Mouse (Mus musculus): ENCODE measurements around the gene Tcte1. TPM values are rescaled to one million over a fixed set of nuclear protein-coding genes. Genes with fewer than 3 reads are reported as not detected.

Gene Tcte1
- total RNA-seq, 2 experiments from 2014 or later, result not detected

DNA sequence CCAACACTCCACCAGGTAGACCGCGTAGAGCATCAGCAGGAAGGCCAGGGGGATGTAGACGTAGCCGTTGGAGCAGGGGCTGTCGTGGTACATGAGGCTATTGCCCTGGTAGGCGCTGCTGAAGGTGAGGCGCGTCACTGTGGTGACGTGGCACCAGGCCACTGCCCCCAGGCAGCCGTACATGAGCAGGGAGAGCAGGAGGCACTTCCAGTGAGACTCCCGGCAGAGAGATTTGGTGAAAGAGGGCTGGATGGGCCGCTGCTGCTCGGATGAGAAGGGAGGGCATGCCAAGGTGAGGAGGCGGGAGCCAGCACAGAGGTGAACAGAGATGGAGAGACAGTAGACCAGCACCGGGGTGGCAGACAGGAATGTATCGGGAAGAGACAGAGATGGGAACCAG is 23.7 kb downstream of the Tcte1 start:
- DNase-seq (ENCODE audit: low spot score in 2 of 2), result no peak

GRCm38 (mm10) chr17:45547461-45548190 is 24.4 kb downstream of the Tcte1 start:
- no peak for DNase-seq (ENCODE audit: low spot score in 2 of 2)

GRCm38 (mm10) chr17:45548541-45549512 is 25.6 kb downstream of the Tcte1 start:
- no peak for DNase-seq (ENCODE audit: low spot score in 2 of 2)

DNA sequence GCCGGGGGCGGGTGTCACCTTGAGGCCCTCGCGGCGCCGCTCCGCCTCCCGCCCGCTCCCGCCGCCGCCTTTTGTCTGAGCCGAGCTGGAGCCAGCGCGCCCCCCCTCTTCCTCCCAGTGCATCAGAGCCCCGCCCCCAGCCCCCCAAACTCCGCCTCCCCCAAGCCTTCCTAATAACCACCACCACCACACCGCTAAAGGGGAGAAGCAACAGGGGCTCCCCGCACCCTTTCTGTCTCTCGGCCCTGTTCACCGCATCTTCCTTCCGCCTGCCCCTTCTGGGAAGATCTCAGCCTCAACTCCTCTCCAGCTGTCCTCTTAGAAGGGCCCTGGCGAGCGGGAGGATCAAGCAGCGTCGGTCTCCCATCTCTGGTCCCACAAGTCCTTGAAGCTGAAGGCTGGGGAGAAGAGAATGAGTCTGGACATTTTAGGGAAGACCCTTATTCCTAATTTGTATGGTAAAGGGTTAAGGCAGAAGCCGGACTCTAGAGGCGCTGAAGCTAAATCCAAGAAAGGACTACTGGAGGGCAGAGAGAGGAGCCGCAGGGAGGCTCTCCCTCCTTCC is 26.5 kb downstream of the Tcte1 start, which contains the start of gene Tmem151b:
Tmem151b (minus strand) TSS at position 61 of the 565 bp plus-strand sequence.
- no peak for DNase-seq (ENCODE audit: low spot score in 2 of 2)

DNA sequence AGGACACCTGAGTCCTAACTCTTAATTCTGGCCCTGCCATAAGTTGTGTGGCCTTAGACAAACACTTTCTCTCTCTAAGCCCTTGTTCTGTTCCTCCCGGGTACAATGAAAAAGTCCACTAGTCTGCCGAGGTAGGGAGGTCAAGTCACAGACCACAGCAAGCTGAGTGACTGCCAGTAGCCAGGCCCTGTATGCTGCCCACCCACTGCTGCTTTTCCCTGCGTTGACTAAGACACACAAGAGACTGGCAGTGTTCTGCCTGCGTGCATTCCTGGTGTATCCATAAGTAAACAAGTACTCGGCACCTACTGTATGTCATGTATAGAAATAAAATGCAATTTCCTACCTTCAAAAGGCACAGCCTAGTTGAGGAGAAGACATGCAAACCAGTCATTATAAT is 27.0 kb downstream of the Tcte1 start:
- DNase-seq (ENCODE audit: low spot score in 2 of 2), result no peak

DNA sequence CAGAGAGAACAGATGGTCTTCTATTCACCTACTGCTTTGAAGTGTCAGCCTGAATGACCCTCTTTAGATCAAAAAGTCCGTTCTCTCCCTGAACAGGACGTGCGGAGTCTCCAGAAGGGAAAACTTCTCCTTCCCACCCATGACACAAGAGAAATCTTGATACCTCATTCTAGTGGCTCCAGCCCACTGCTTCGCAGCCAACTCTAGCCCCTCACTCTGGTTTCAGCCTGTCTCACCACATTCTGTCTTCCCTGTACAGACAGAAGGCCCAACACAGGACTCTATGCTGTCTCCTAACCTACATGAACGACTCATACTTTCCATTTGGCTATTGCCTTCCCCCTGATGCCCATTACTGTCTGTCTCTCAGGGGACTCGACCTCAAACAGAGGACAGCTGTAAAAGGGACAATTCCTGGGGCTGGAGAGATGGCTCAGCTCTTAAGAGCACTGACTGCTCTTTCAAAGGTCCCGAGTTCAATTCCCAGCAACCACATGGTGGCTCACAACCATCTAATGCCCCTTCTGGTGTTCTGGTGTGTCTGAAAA is 28.1 kb downstream of the Tcte1 start:
- DNase-seq (ENCODE audit: low spot score in 2 of 2), result no peak

DNA sequence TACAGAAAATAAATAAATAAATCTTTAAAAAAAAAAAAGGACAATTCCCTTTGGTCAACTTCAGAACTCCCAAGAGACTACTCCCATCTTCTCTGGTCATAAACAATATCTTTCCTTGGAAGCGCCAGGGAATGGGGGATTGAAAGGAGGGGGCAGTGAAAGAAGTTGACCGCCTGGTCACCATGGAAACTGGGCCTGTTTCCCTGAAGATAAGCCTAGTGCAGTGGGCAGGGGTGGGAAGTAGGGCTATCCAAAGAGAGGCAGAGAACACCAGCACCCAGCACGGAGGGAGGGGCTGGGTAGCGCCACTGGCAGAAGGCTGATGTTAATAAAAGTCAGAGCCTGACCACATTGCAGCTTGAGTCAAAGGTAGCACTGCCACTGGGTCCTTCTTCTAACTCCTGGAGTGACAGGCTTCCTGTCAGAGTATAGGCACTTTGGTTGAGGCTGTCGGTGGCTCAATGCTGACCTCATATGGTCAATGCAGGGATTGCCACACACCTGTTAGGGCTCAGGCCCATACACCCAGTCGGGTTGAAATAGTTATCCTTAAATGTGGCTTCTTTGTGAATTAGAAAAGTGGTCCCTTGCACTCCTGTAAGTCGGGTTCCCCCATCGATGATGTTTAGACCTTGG is 28.7 kb downstream of the Tcte1 start:
- DNase-seq (ENCODE audit: low spot score in 2 of 2), result peak; percentile 73 to 77

- DNase-seq (ENCODE audit: low spot score in 2 of 2), result no peak
Measured at GRCm38 (mm10) chr17:45553065-45553464, 29.8 kb downstream of the Tcte1 start.

- no peak for DNase-seq (ENCODE audit: low spot score in 2 of 2)
Measured at GRCm38 (mm10) chr17:45554420-45554819, 31.2 kb downstream of the Tcte1 start.

GRCm38 (mm10) chr17:45555452-45556106 is 32.3 kb downstream of the Tcte1 start, which contains the start of gene Nfkbie:
Gene Nfkbie, plus strand, starts transcription at chr17:45555703.
- DNase-seq (ENCODE audit: low spot score in 2 of 2), result peak; percentile 97

- DNase-seq (ENCODE audit: low spot score in 2 of 2), result no peak
Measured at GRCm38 (mm10) chr17:45556107-45556489, 32.9 kb downstream of the Tcte1 start.

- no peak for DNase-seq (ENCODE audit: low spot score in 2 of 2)
Measured at GRCm38 (mm10) chr17:45556514-45557245, 33.4 kb downstream of the Tcte1 start.

GRCm38 (mm10) chr17:45557246-45557824 is 34.1 kb downstream of the Tcte1 start:
- DNase-seq (ENCODE audit: low spot score in 2 of 2), result no peak

- no peak for DNase-seq (ENCODE audit: low spot score in 2 of 2)
Measured at GRCm38 (mm10) chr17:45557998-45558862, 35.0 kb downstream of the Tcte1 start.

GRCm38 (mm10) chr17:45559732-45560525 is 36.7 kb downstream of the Tcte1 start:
- no peak for DNase-seq (ENCODE audit: low spot score in 2 of 2)

GRCm38 (mm10) chr17:45563216-45563615 is 40.0 kb downstream of the Tcte1 start:
- DNase-seq (ENCODE audit: low spot score in 2 of 2), result no peak
